Mouse (Mus musculus): Measurements from ENCODE around the gene C2cd4c.

GRCm38 (mm10) chr10:79649070-79649751, 35.4 kb upstream of the C2cd4c start:
- TF ChIP-seq CTCF (conservative IDR thresholded peaks at IDR 0.05; ENCODE audit: low read length) (peak; percentile 98), NANOG (IDR thresholded peaks at IDR 0.05; ENCODE audit: borderline replicate concordance, low read length) (no peak)

All from E14TG2a.4 (cell line).